Mouse (Mus musculus): Measurements from ENCODE around the gene Mettl7b.

DNA sequence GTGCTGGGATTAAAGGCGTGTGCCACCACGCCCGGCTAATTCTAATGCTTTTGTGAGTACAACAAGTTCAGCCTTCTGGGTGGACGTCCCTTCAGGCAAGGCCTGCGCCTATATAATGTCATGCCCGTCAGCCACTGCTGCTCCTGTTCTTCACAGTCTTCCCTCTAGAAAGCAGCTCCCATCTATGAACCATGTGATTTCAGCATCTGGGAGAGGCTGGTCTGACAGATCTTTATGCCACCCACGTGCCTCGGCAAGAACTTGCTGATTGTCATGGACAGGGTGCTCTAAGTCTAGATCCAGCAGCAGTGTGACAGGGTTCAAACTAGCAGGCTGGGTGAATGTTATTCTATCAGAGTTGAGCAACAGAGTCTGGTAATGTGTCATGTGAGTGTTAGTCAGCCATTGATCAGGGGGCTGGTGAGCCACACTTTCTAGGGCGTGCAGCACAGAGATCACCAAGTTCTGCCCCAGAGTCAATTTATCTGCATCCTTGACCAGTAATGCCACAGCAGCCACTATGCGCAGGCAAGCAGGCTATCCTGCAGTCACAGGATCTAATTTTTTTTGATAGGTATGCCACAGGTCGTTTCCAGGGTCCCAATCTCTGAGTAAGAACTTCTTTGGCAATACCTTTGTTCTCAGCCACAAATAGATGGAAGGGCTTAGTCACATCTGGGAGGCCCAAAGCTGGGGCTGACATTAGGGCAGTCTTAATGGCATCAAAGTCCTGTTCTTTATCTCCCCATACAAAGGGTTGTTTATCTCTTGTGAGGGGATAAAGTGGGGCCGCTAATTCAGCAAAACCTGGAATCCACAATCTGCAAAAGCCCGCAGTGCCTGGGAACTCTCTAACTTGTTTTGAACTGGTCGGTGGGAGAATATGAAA is 43.5 kb upstream of the Mettl7b start:
- TF ChIP-seq CTCF (IDR thresholded peaks at IDR 0.05; ENCODE audit: low read depth, low read length) (no peak), TAL1 (conservative IDR thresholded peaks at IDR 0.05; ENCODE audit: low read depth, low read length) (no peak), POLR2AphosphoS5 (IDR thresholded peaks at IDR 0.05; ENCODE audit: insufficient replicate concordance, low read depth, low read length) (no peak), GATA1 (IDR thresholded peaks at IDR 0.05; ENCODE audit: borderline replicate concordance, low read length) (no peak), GATA2 (IDR thresholded peaks at IDR 0.05; ENCODE audit: borderline replicate concordance, low read depth, low read length) (no peak)
